ENCODE assay signal across 8 mouse cellular contexts in genomic region chr1:160410822-160411221, GRCm38 (mm10).
DNase-seq lines count a peak whose midpoint lies in the region.

No protein-coding gene starts in this region.

- peak; percentile 20 for DNase-seq in adrenal gland, postnatal 10 days
- DNase-seq in adrenal gland, adult 8-10 months: no peak
- peak; percentile 32 to 47 for DNase-seq in left cerebral cortex, adult 18-20 months (ENCODE audit: low spot score in 2 of 2)
- DNase-seq in left cerebral cortex, adult 8-10 months (ENCODE audit: low spot score in 2 of 2): no peak
- peak; percentile 18 for DNase-seq in embryo, embryonic 10 days (ENCODE audit: low spot score)
- DNase-seq in retina, embryonic 14.5 days (ENCODE audit: low spot score): peak; percentile 45
- DNase-seq in adrenal gland, postnatal 4 days (ENCODE audit: low spot score in 2 of 2): no peak
- no peak for DNase-seq in kidney, adult 11 months

Comparison
In these comparisons a context has a peak if more than half of its experiments do, and no peak if none do; other contexts are left out.
1. DNase-seq: peak in adrenal gland, postnatal 10 days (single experiment), left cerebral cortex, adult 18-20 months (2 of 2), embryo, embryonic 10 days (single experiment) and retina, embryonic 14.5 days (single experiment); none in adrenal gland, adult 8-10 months (single experiment), left cerebral cortex, adult 8-10 months (0 of 2), adrenal gland, postnatal 4 days (0 of 2) and kidney, adult 11 months (single experiment).